Mouse (Mus musculus): Measurements from ENCODE around the gene Macrod2.
"Not testable (repeated sequence)": the region's sequence is repeated elsewhere in the genome, so short reads cannot be mapped to it uniquely, and the experiment has no call there.

Gene Macrod2

GRCm38 (mm10) chr2:140698585-140698984 lies 303.5 kb downstream of the Macrod2 start:
- no peak for DNase-seq (ENCODE audit: low read depth, low spot score)

- no peak for DNase-seq (ENCODE audit: low read depth, low spot score)
Measured at GRCm38 (mm10) chr2:140703377-140703776, 308.3 kb downstream of the Macrod2 start.

- no peak for DNase-seq (ENCODE audit: low read depth, low spot score)
Measured at GRCm38 (mm10) chr2:140704146-140704545, 309.0 kb downstream of the Macrod2 start.

GRCm38 (mm10) chr2:140705278-140705677 lies 310.2 kb downstream of the Macrod2 start:
- DNase-seq (ENCODE audit: low read depth, low spot score) = no peak

GRCm38 (mm10) chr2:140707550-140707949 lies 312.4 kb downstream of the Macrod2 start:
- DNase-seq (ENCODE audit: low read depth, low spot score) = no peak

- no peak for DNase-seq (ENCODE audit: low read depth, low spot score)
Measured at GRCm38 (mm10) chr2:140715822-140716221, 320.7 kb downstream of the Macrod2 start.

- DNase-seq (ENCODE audit: low read depth, low spot score) = no peak
Measured at GRCm38 (mm10) chr2:140717407-140717806, 322.3 kb downstream of the Macrod2 start.

GRCm38 (mm10) chr2:140732616-140733183 lies 337.6 kb downstream of the Macrod2 start:
- DNase-seq (ENCODE audit: low read depth, low spot score) = no peak

GRCm38 (mm10) chr2:140740511-140740910 lies 345.4 kb downstream of the Macrod2 start:
- DNase-seq (ENCODE audit: low read depth, low spot score) = no peak

- not testable (repeated sequence) for DNase-seq (ENCODE audit: low read depth, low spot score)
Measured at GRCm38 (mm10) chr2:140742954-140743353, 347.8 kb downstream of the Macrod2 start.

- DNase-seq (ENCODE audit: low read depth, low spot score) = no peak
Measured at GRCm38 (mm10) chr2:140758881-140759280, 363.8 kb downstream of the Macrod2 start.

- no peak for DNase-seq (ENCODE audit: low read depth, low spot score)
Measured at GRCm38 (mm10) chr2:140759732-140760131, 364.6 kb downstream of the Macrod2 start.

- DNase-seq (ENCODE audit: low read depth, low spot score) = no peak
Measured at GRCm38 (mm10) chr2:140760137-140760536, 365.0 kb downstream of the Macrod2 start.

- no peak for DNase-seq (ENCODE audit: low read depth, low spot score)
Measured at GRCm38 (mm10) chr2:140763076-140763891, 368.2 kb downstream of the Macrod2 start.

- no peak for DNase-seq (ENCODE audit: low read depth, low spot score)
Measured at GRCm38 (mm10) chr2:140769473-140769872, 374.4 kb downstream of the Macrod2 start.

GRCm38 (mm10) chr2:140772825-140773224 lies 377.7 kb downstream of the Macrod2 start:
- no peak for DNase-seq (ENCODE audit: low read depth, low spot score)

- no peak for DNase-seq (ENCODE audit: low read depth, low spot score)
Measured at GRCm38 (mm10) chr2:140773456-140773855, 378.3 kb downstream of the Macrod2 start.

GRCm38 (mm10) chr2:140774808-140775370 lies 379.8 kb downstream of the Macrod2 start:
- no peak for DNase-seq (ENCODE audit: low read depth, low spot score)

- no peak for DNase-seq (ENCODE audit: low read depth, low spot score)
Measured at GRCm38 (mm10) chr2:140775448-140776101, 380.5 kb downstream of the Macrod2 start.

GRCm38 (mm10) chr2:140778212-140778611 lies 383.1 kb downstream of the Macrod2 start:
- DNase-seq (ENCODE audit: low read depth, low spot score) = no peak

GRCm38 (mm10) chr2:140783041-140783440 lies 387.9 kb downstream of the Macrod2 start:
- DNase-seq (ENCODE audit: low read depth, low spot score) = no peak

- DNase-seq (ENCODE audit: low read depth, low spot score) = no peak
Measured at GRCm38 (mm10) chr2:140784626-140785025, 389.5 kb downstream of the Macrod2 start.

Measured in 3T3-L1 (cell line).